Mouse (Mus musculus): ENCODE results near the gene Gse1. TPM values are rescaled to one million over a fixed set of nuclear protein-coding genes. Genes with fewer than 3 reads are reported as not detected.

The Gse1 gene
- polyA plus RNA-seq, 1 experiment from 2014 or later: 10.8 TPM

DNA sequence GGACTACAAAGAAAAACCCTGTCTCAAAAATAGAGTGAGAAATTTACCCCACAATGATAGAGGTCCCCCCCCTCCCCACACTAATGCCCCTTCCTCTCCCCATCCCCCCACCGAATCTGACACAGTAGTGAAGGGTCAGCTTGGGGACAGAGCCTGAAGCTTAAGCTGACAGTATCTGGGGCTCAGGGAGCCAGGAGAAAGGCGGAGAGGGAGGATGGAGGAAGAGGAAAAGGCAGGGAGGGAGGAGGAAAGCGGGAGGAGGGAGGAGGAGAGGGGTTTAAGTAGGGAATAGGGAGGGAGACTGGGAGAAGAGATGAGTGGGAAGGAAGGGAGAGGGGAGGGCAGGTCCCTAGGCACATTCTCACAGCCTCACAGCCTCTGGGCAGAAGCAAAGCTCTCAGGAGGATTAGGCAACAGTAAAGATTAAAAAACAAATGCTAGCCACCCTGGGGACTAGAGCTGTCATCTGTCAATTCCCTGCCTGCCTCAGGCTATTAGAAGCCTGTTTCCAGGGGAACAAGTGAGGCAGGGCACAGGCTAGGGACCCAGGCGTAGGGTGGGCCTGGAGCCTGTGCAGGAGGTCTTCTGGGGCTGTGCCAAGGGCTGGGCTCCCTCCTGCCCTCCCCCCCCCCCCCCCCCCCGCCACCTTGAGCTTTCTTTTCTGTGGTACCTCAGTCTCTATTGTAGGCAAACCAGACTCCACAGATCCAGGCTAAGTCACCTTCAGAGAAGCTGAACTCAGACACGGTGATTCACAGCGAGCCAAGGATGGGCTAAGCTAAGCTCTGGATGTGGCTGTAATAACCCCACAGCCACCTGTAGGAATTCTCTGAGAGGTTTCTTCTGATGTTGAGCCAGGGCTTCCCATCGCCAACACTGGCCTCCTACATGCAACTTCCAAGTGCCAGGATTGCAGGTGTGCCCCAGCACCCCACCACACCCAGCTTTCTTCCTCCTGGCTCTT, 388.7 kb downstream of the Gse1 start:
- ATAC-seq (ENCODE audit: insufficient read depth, low FRiP score, low read depth): no peak; the same call in 1 of the 2 replicates
- WGBS: 47% methylated on average over 7 of the region's 8 CpGs
- H3K27ac ChIP-seq: no peak overlapping the region
- H3K4me1 ChIP-seq: 0 out of 2 replicates have a peak, but pooled peaks cover 5% of the 10 kb centered on the region
- no peaks in the 10 kb centered on the region for H3K27me3 ChIP-seq (replicated peaks)
- H3K4me3 ChIP-seq (replicated peaks): no peak overlapping the region
- H3K4me2 ChIP-seq: no peak overlapping the region
- no peaks in the 10 kb centered on the region for H3K9me3 ChIP-seq
- H3K9ac ChIP-seq: no peak overlapping the region
- no peaks in the 10 kb centered on the region for H3K36me3 ChIP-seq

DNA sequence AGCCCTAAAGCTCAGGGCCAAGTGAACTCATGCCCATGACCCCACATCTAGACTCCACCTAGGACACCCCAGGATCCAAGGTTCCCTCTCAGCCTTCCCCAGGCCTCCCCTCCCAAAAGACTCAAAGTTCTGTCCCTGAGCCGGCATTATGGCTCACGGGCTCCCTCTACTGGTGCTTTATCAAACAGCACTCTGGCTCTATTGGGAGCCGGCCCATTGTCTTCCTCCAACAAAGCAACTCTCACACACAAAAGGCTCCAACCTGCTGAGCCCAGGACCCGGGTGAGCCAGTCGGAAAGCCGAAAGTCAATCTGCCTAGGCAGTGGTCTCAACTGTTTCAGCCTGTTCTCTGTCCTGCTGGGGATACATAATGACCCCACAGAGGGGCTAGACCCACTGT, 389.9 kb downstream of the Gse1 start:
- ATAC-seq (ENCODE audit: insufficient read depth, low FRiP score, low read depth): peak; percentile 17; the same call in 1 of the 2 replicates
- no peaks in the 10 kb centered on the region for H3K36me3 ChIP-seq
- no peak overlapping the region for H3K4me3 ChIP-seq (replicated peaks)
- no peak overlapping the region for H3K9ac ChIP-seq
- no peak overlapping the region for H3K4me2 ChIP-seq
- no peaks in the 10 kb centered on the region for H3K27me3 ChIP-seq (replicated peaks)
- no peaks in the 10 kb centered on the region for H3K9me3 ChIP-seq
- 2% methylated on average over 6 of the region's 6 CpGs for WGBS
- H3K27ac ChIP-seq: no peak overlapping the region
- H3K4me1 ChIP-seq: 0 out of 2 replicates have a peak, but pooled peaks cover 5% of the 10 kb centered on the region

GRCm38 (mm10) chr8:120619235-120620180, 391.3 kb downstream of the Gse1 start:
- H3K4me3 ChIP-seq (replicated peaks): no peak overlapping the region
- H3K27me3 ChIP-seq (replicated peaks): no peaks in the 10 kb centered on the region
- ATAC-seq (ENCODE audit: insufficient read depth, low FRiP score, low read depth): no peak
- 74% methylated on average over 11 of the region's 11 CpGs for WGBS
- H3K9ac ChIP-seq: no peak overlapping the region
- no peaks in the 10 kb centered on the region for H3K36me3 ChIP-seq
- H3K4me2 ChIP-seq: no peak overlapping the region
- 0 out of 2 replicates have a peak, but pooled peaks cover 5% of the 10 kb centered on the region for H3K4me1 ChIP-seq
- no peaks in the 10 kb centered on the region for H3K9me3 ChIP-seq
- no peak overlapping the region for H3K27ac ChIP-seq

DNA sequence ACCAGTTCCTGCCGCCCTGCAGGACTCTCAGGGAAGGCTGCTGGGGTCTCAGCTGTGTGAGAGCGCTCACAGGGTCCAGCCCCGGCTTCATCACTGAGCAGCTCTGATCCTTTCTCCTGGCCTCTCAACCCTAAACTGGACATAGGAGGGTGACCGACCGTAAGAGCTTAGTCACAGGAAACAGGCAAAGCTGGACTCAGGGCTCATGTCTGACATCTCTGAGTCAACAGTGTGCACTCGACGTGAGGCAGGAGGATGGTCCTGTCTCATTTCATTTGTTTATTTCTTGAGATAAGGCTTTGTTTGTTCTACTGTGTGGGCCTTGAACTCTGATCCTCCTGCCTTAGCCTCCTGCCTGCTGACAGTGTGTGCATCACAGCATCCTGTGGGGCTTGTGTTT, 392.2 kb downstream of the Gse1 start:
- Histone ChIP-seq H3K9ac (no peak overlapping the region), H3K27ac (no peak overlapping the region), H3K36me3 (no peaks in the 10 kb centered on the region), H3K27me3 (replicated peaks) (no peaks in the 10 kb centered on the region), H3K4me2 (no peak overlapping the region), H3K4me1 (0 out of 2 replicates have a peak, but pooled peaks cover 5% of the 10 kb centered on the region), H3K4me3 (replicated peaks) (no peak overlapping the region), H3K9me3 (no peaks in the 10 kb centered on the region)
- 41% methylated on average over 7 of the region's 7 CpGs for WGBS
- no peak for ATAC-seq (ENCODE audit: insufficient read depth, low FRiP score, low read depth)

- no peak overlapping the region for H3K4me3 ChIP-seq (replicated peaks)
- WGBS: 68% methylated on average over 14 of the region's 14 CpGs
- H3K36me3 ChIP-seq: no peaks in the 10 kb centered on the region
- no peaks in the 10 kb centered on the region for H3K27me3 ChIP-seq (replicated peaks)
- no peak for ATAC-seq (ENCODE audit: insufficient read depth, low FRiP score, low read depth)
- H3K4me1 ChIP-seq: no peaks in the 10 kb centered on the region
- no peak overlapping the region for H3K4me2 ChIP-seq
- no peak overlapping the region for H3K9ac ChIP-seq
- H3K27ac ChIP-seq: no peak overlapping the region
- H3K9me3 ChIP-seq: no peaks in the 10 kb centered on the region
Observed at GRCm38 (mm10) chr8:120622161-120622560, 393.9 kb downstream of the Gse1 start.

DNA sequence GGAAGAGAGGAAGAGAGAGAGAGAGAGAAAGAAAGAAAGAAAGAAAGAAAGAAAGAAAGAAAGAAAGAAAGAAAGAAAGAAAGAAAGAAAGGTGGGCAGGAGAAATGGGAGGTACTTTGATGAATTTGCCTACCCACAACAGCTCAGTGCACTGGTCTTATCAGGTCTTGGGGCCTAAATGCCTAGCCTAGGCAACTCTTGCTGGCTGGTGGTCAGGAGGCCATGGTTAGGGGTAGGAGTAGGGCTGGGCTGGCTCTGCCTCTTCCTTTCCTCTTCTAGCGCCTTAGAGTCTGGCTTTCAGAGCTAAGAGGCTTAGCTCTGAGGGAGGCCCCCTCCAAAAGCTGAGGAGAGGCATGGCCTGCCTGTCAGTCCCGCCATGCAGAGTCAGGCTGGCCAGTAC, 395.4 kb downstream of the Gse1 start:
- no peaks in the 10 kb centered on the region for H3K9me3 ChIP-seq
- no peak overlapping the region for H3K4me3 ChIP-seq (replicated peaks)
- no peaks in the 10 kb centered on the region for H3K4me1 ChIP-seq
- no peak for ATAC-seq (ENCODE audit: insufficient read depth, low FRiP score, low read depth)
- H3K27ac ChIP-seq: no peak overlapping the region
- no peak overlapping the region for H3K4me2 ChIP-seq
- no peaks in the 10 kb centered on the region for H3K36me3 ChIP-seq
- H3K27me3 ChIP-seq (replicated peaks): no peaks in the 10 kb centered on the region
- 38% methylated on average over 2 of the region's 2 CpGs for WGBS
- no peak overlapping the region for H3K9ac ChIP-seq

DNA sequence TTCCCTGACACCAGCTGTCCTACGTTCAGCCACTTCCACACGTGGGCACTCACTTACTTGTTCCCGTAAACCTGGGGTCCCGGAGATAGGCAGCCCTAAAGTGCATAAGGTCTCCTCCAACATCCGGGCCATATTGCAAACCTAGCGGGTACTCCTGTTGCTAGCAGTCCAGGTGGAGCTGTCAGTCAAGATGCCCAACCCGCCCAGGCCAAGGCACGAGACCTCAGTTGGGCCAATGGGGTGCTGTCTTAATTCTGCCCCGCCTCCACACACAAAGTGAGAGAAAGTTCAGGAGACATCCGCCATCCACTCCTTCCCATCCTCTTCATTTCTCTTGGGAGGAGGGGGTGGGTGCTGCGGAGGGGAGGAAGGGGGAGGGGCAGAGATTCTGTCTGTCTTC, 398.2 kb downstream of the Gse1 start:
- WGBS: 58% methylated on average over 11 of the region's 11 CpGs
- H3K4me2 ChIP-seq: no peak overlapping the region
- H3K27me3 ChIP-seq (replicated peaks): no peaks in the 10 kb centered on the region
- H3K4me3 ChIP-seq (replicated peaks): no peak overlapping the region
- H3K9me3 ChIP-seq: no peaks in the 10 kb centered on the region
- H3K36me3 ChIP-seq: no peaks in the 10 kb centered on the region
- no peak overlapping the region for H3K9ac ChIP-seq
- ATAC-seq (ENCODE audit: insufficient read depth, low FRiP score, low read depth): no peak
- no peak overlapping the region for H3K27ac ChIP-seq
- no peaks in the 10 kb centered on the region for H3K4me1 ChIP-seq

DNA sequence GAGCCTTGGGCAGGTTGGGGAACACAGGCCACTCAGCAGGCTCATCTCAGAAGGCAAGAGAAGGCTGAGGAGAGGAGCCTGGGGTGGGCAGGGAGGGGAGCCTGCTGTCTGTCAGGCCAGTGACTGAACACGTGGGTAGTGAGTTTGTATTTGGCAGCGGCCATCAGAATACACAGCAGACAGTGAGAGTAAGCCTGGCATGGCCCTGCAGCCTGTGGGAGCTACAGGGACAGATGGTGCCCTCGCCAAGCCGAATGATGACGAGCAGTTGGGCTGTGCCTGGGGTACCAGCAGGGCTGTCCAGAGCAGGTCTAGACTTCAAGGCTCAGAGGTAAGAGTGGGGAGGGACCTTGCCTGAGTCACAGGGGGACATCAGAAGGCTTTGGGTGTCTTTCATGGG, 399.0 kb downstream of the Gse1 start:
- ATAC-seq (ENCODE audit: insufficient read depth, low FRiP score, low read depth): no peak
- H3K36me3 ChIP-seq: no peaks in the 10 kb centered on the region
- no peak overlapping the region for H3K4me3 ChIP-seq (replicated peaks)
- no peak overlapping the region for H3K27ac ChIP-seq
- no peaks in the 10 kb centered on the region for H3K4me1 ChIP-seq
- H3K4me2 ChIP-seq: no peak overlapping the region
- 90% methylated on average over 5 of the region's 5 CpGs for WGBS
- no peaks in the 10 kb centered on the region for H3K9me3 ChIP-seq
- no peak overlapping the region for H3K9ac ChIP-seq
- H3K27me3 ChIP-seq (replicated peaks): no peaks in the 10 kb centered on the region

DNA sequence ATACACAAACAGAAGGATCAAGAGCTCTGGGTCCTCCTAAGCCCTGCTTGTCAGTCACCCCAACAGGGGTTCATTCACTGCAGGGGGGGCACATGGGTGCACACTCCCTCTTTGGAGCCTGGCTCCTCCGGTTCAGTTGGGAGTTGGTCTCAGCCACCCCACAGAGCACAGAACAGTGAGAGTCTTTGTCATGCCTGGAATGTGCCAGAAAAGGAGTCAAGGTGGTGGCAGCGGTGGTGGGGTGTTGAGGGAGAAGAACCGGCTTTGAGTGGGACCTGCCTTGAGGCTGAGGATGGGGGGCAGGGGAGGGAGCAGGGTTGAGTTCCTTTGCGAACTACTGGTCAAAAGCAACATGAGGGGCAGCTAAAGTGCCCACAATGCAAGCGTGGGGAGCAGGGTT, 401.8 kb downstream of the Gse1 start:
- H3K9ac ChIP-seq: no peak overlapping the region
- H3K27ac ChIP-seq: no peak overlapping the region
- WGBS: 46% methylated on average over 5 of the region's 5 CpGs
- H3K27me3 ChIP-seq (replicated peaks): no peaks in the 10 kb centered on the region
- no peak overlapping the region for H3K4me2 ChIP-seq
- no peak overlapping the region for H3K4me3 ChIP-seq (replicated peaks)
- no peaks in the 10 kb centered on the region for H3K9me3 ChIP-seq
- no peak for ATAC-seq (ENCODE audit: insufficient read depth, low FRiP score, low read depth)
- no peaks in the 10 kb centered on the region for H3K36me3 ChIP-seq
- peaks cover 7% of the 10 kb centered on the region for H3K4me1 ChIP-seq

GRCm38 (mm10) chr8:120630848-120631247, 402.6 kb downstream of the Gse1 start:
- no peak overlapping the region for H3K4me2 ChIP-seq
- WGBS: 45% methylated on average over 6 of the region's 6 CpGs
- no peaks in the 10 kb centered on the region for H3K36me3 ChIP-seq
- H3K9me3 ChIP-seq: no peaks in the 10 kb centered on the region
- no peak overlapping the region for H3K9ac ChIP-seq
- H3K4me3 ChIP-seq (replicated peaks): no peak overlapping the region
- peaks cover 7% of the 10 kb centered on the region for H3K4me1 ChIP-seq
- no peak overlapping the region for H3K27ac ChIP-seq
- H3K27me3 ChIP-seq (replicated peaks): no peaks in the 10 kb centered on the region
- no peak for ATAC-seq (ENCODE audit: insufficient read depth, low FRiP score, low read depth)

All from stomach, embryonic 15.5 days (tissue).